Mouse (Mus musculus) adrenal gland, postnatal 0 days (tissue): ENCODE data around the gene Tmem25. TPM values are rescaled to one million over a fixed set of nuclear protein-coding genes. Genes with fewer than 3 reads are reported as not detected.

Experiments
- polyA plus RNA-seq: library from polyadenylated mRNA; unstranded; fragments of >200 nt; fragmentation: Nextera tagmentation; extraction: Ambion mirVana; gene quantifications from 2 replicates; pipeline ENCODE4 v1.2.1, GENCODE M21; 2015

Tmem25 gene
- polyA plus RNA-seq, result 4.5 and 8.0 TPM in 2 replicates

GRCm38 (mm10) chr9:44799102-44799957 is at the start of gene Tmem25:
TSS of gene Tmem25 (minus strand) at chr9:44799307.

GRCm38 (mm10) chr9:44802808-44803450 is 3.8 kb upstream of the Tmem25 start, which contains the start of gene Ttc36:
TSS of gene Ttc36 (minus strand) at chr9:44803072.

GRCm38 (mm10) chr9:44767101-44768028 is 31.7 kb downstream of the Tmem25 start, which contains the start of the genes Arcn1 and Ift46:
TSS of gene Arcn1 (minus strand) at chr9:44767845.
TSS of gene Ift46 (plus strand) at chr9:44767908.

Other genes starting within 250 kb of the Tmem25 start
- 0.08 and 0.16 TPM in 2 replicates for gene Cxcr5, start 237.4 kb downstream of the Tmem25 start, polyA plus RNA-seq
- gene Ddx6, start 194.4 kb downstream of the Tmem25 start, polyA plus RNA-seq, result 8.5 and 12.8 TPM in 2 replicates
- not detected in 2 replicates for gene Treh, start 126.1 kb downstream of the Tmem25 start, polyA plus RNA-seq
- 21.2 and 29.1 TPM in 2 replicates for gene Phldb1, start 64.1 kb downstream of the Tmem25 start, polyA plus RNA-seq
- gene Arcn1, start 31.5 kb downstream of the Tmem25 start, polyA plus RNA-seq, result 79.0 and 102 TPM in 2 replicates
- gene Ift46, start 31.4 kb downstream of the Tmem25 start, polyA plus RNA-seq, result 96.9 and 113 TPM in 2 replicates
- gene Ttc36, start 3.8 kb upstream of the Tmem25 start, polyA plus RNA-seq, result 21.7 and 33.9 TPM in 2 replicates
- gene Kmt2a, start 82.0 kb upstream of the Tmem25 start, polyA plus RNA-seq, result 9.0 and 9.5 TPM in 2 replicates
- 1,351 and 2,218 TPM in 2 replicates for gene Atp5l, start 121.4 kb upstream of the Tmem25 start, polyA plus RNA-seq
- gene Ube4a, start 166.3 kb upstream of the Tmem25 start, polyA plus RNA-seq, result 12.6 and 18.2 TPM in 2 replicates
- 0.30 and 0.85 TPM in 2 replicates for gene Cd3g, start 181.1 kb upstream of the Tmem25 start, polyA plus RNA-seq
- 0.08 and 0.18 TPM in 2 replicates for gene Cd3d, start 182.5 kb upstream of the Tmem25 start, polyA plus RNA-seq
- gene Cd3e, start 210.3 kb upstream of the Tmem25 start, polyA plus RNA-seq, result 0.07 and 0.32 TPM in 2 replicates
- 3.0 and 5.8 TPM in 2 replicates for gene Mpzl2, start 240.5 kb upstream of the Tmem25 start, polyA plus RNA-seq